39 mouse cellular contexts compared by ENCODE assay signal in the genomic region with DNA sequence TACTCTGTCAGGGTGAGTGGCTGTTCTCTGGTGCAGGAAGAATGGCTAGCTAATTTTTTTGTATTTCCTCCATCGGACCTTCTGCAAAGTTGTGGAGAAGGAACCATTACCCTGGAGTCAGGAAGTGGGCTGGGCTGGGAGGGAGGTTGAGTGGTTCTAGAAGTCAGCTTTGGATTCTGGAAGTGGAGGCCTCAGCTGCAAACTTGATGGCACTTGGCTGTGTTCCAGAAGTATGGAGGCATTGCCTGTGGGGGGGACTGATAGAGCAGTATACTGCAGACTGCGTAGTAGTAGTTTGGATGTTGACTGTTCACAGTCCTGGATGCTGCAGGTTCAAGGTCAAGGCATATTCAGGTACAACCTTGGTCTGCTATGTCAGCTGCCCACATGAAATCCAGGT. TPM values are rescaled to one million over a fixed set of nuclear protein-coding genes. Genes with fewer than 3 reads are reported as not detected.
A peak's percentile ranks its signal among the peaks of the same experiment; 100 is the strongest.
DNase-seq lines count a peak whose midpoint lies in the region; ATAC-seq and TF ChIP-seq lines count a peak whose summit lies in the region.
"Had no signal": no experiment of that assay in that cellular context is flagged by ENCODE, and none has a peak within 500 bp of the region (broad histone marks: within the 10 kb centered on the region; RNA-seq: fewer than 3 reads in every experiment).

No protein-coding gene starts in this region.

- no peaks in the 10 kb centered on the region for H3K9me3 ChIP-seq in heart, embryonic 15.5 days (replicated peaks)
- H3K9me3 ChIP-seq in midbrain, embryonic 11.5 days (ENCODE audit: control insufficient read depth, low read length), result no peaks in the 10 kb centered on the region
- no peaks in the 10 kb centered on the region for H3K9me3 ChIP-seq in midbrain, embryonic 15.5 days
- no peaks in the 10 kb centered on the region for H3K9me3 ChIP-seq in stomach, postnatal 0 days (ENCODE audit: control insufficient read depth, low read length)
- H3K9me3 ChIP-seq: embryonic facial prominence, embryonic 13.5 days; forebrain, embryonic 13.5 days; intestine, embryonic 15.5 days; limb, embryonic 15.5 days; liver, embryonic 15.5 days; midbrain, embryonic 10.5 days; neural tube, embryonic 15.5 days had no signal

- H3K36me3 ChIP-seq in heart, embryonic 15.5 days, result no peaks in the 10 kb centered on the region
- H3K36me3 ChIP-seq in midbrain, embryonic 11.5 days (ENCODE audit: control insufficient read depth, insufficient read depth, low read length), result no peaks in the 10 kb centered on the region
- H3K36me3 ChIP-seq in midbrain, embryonic 15.5 days (replicated peaks), result no peaks in the 10 kb centered on the region
- H3K36me3 ChIP-seq in stomach, postnatal 0 days (ENCODE audit: control insufficient read depth, insufficient read depth, low read length), result no peaks in the 10 kb centered on the region
- H3K36me3 ChIP-seq: embryonic facial prominence, embryonic 13.5 days; G1E; intestine, embryonic 15.5 days; limb, embryonic 15.5 days; liver, embryonic 15.5 days; midbrain, embryonic 10.5 days; neural tube, embryonic 15.5 days had no signal

- no peak overlapping the region for H3K9ac ChIP-seq in heart, embryonic 15.5 days
- no peak overlapping the region for H3K9ac ChIP-seq in midbrain, embryonic 11.5 days (ENCODE audit: low read length)
- H3K9ac ChIP-seq in midbrain, embryonic 15.5 days, result no peak overlapping the region
- H3K9ac ChIP-seq in stomach, postnatal 0 days (ENCODE audit: low read length), result no peak overlapping the region
- H3K9ac ChIP-seq: embryonic facial prominence, embryonic 13.5 days; forebrain, embryonic 13.5 days; intestine, embryonic 15.5 days; limb, embryonic 15.5 days; liver, embryonic 15.5 days; neural tube, embryonic 15.5 days had no signal

- no peak overlapping the region for H3K4me3 ChIP-seq in heart, embryonic 15.5 days
- no peak overlapping the region for H3K4me3 ChIP-seq in midbrain, embryonic 11.5 days (ENCODE audit: low read depth, low read length)
- H3K4me3 ChIP-seq in midbrain, embryonic 15.5 days, result no peak overlapping the region
- H3K4me3 ChIP-seq in stomach, postnatal 0 days (ENCODE audit: low read depth, low read length), result no peak overlapping the region
- H3K4me3 ChIP-seq: embryonic facial prominence, embryonic 13.5 days; erythroblast, embryonic 14.5 days; forebrain, embryonic 13.5 days; intestine, embryonic 15.5 days; limb, embryonic 15.5 days; liver, embryonic 15.5 days; midbrain, embryonic 10.5 days; neural tube, embryonic 15.5 days had no signal

- H3K4me2 ChIP-seq in heart, embryonic 15.5 days, result no peak overlapping the region
- H3K4me2 ChIP-seq in midbrain, embryonic 11.5 days, result no peak overlapping the region
- H3K4me2 ChIP-seq in midbrain, embryonic 15.5 days, result no peak overlapping the region
- no peak overlapping the region for H3K4me2 ChIP-seq in stomach, postnatal 0 days (replicated peaks; ENCODE audit: low read depth)
- H3K4me2 ChIP-seq: embryonic facial prominence, embryonic 13.5 days; forebrain, embryonic 13.5 days; intestine, embryonic 15.5 days; limb, embryonic 15.5 days; liver, embryonic 15.5 days; neural tube, embryonic 15.5 days had no signal

- ATAC-seq in heart, embryonic 15.5 days (replicated peaks; ENCODE audit: insufficient number of reproducible peaks, insufficient read depth, low FRiP score, low read depth), result no peak
- ATAC-seq in midbrain, embryonic 11.5 days (ENCODE audit: low FRiP score), result no peak
- ATAC-seq in midbrain, embryonic 15.5 days (replicated peaks), result no peak
- ATAC-seq in stomach, postnatal 0 days (ENCODE audit: low FRiP score, low TSS enrichment), result no peak
- no peak for ATAC-seq in megakaryocyte progenitor cell, adult 5-6 weeks (replicated peaks; ENCODE audit: poor library complexity)
- ATAC-seq: forebrain, embryonic 13.5 days; hindbrain, embryonic 16.5 days; intestine, embryonic 15.5 days; Patski had no signal

- H3K4me1 ChIP-seq in heart, embryonic 15.5 days (replicated peaks), result peaks cover 86% of the 10 kb centered on the region
- no peaks in the 10 kb centered on the region for H3K4me1 ChIP-seq in midbrain, embryonic 11.5 days (ENCODE audit: control insufficient read depth, insufficient read depth, low read length)
- H3K4me1 ChIP-seq in midbrain, embryonic 15.5 days, result no peaks in the 10 kb centered on the region
- H3K4me1 ChIP-seq in stomach, postnatal 0 days (replicated peaks; ENCODE audit: control insufficient read depth, insufficient read depth), result 0 out of 2 replicates have a peak, but pooled peaks cover 2% of the 10 kb centered on the region
- H3K4me1 ChIP-seq: forebrain, embryonic 13.5 days had no signal

- intact Hi-C loops in heart, postnatal 36 days (cut with DNase I), result no loop called here

- no peaks in the 10 kb centered on the region for H3K27me3 ChIP-seq in heart, embryonic 15.5 days
- no peaks in the 10 kb centered on the region for H3K27me3 ChIP-seq in midbrain, embryonic 11.5 days (ENCODE audit: control insufficient read depth, insufficient read depth, low read length)
- no peaks in the 10 kb centered on the region for H3K27me3 ChIP-seq in midbrain, embryonic 15.5 days (replicated peaks)
- H3K27me3 ChIP-seq in stomach, postnatal 0 days (ENCODE audit: control insufficient read depth, insufficient read depth, low read length), result no peaks in the 10 kb centered on the region
- H3K27me3 ChIP-seq: embryonic facial prominence, embryonic 13.5 days; forebrain, embryonic 13.5 days; intestine, embryonic 15.5 days; limb, embryonic 15.5 days; liver, embryonic 15.5 days; neural tube, embryonic 15.5 days; Patski had no signal

- 58% methylated on average over 2 of the region's 2 CpGs for WGBS in heart, embryonic 15.5 days
- WGBS in midbrain, embryonic 11.5 days, result 91% methylated on average over 2 of the region's 2 CpGs
- WGBS in midbrain, embryonic 15.5 days, result 93% methylated on average over 2 of the region's 2 CpGs
- WGBS in stomach, postnatal 0 days, result 85% methylated on average over 2 of the region's 2 CpGs

- peak; percentile 91 for DNase-seq in heart, adult 11 months
- DNase-seq in heart, postnatal 4 days, result no peak
- DNase-seq in heart, postnatal 36 days, result no peak
- DNase-seq in midbrain, embryonic 11.5 days (ENCODE audit: low spot score, missing footprints), result peak; percentile 54
- peak; percentile 10 for DNase-seq in stomach, postnatal 0 days (ENCODE audit: low spot score)
- DNase-seq: adrenal gland, adult 2 months; B cell, adult 2 months; cerebellum, adult 18-20 months; cerebellum, postnatal 25 days; embryo, embryonic 11 days; gastrocnemius, postnatal 10 days; kidney, adult 8-10 months; kidney, postnatal 10 days; left cerebral cortex, postnatal 4 days; lung, postnatal 36 days; right cerebral cortex, adult 18-20 months; right cerebral cortex, postnatal 4 days; thymus, adult 2 months; thymus, postnatal 4 days had no signal

- H3K27ac ChIP-seq in heart, embryonic 15.5 days, result peak overlapping the region; percentile 98
- H3K27ac ChIP-seq in midbrain, embryonic 11.5 days (ENCODE audit: low read depth, low read length), result no peak overlapping the region
- no peak overlapping the region for H3K27ac ChIP-seq in midbrain, embryonic 15.5 days
- H3K27ac ChIP-seq in stomach, postnatal 0 days (replicated peaks), result no peak overlapping the region
- H3K27ac ChIP-seq: embryonic facial prominence, embryonic 13.5 days; forebrain, embryonic 13.5 days; intestine, embryonic 15.5 days; limb, embryonic 15.5 days; liver, embryonic 15.5 days; midbrain, embryonic 10.5 days; neural tube, embryonic 15.5 days had no signal

- TF ChIP-seq CTCF in stomach, postnatal 0 days (IDR thresholded peaks at IDR 0.05; ENCODE audit: low read depth), result no peak

- TF ChIP-seq EP300 in stomach, postnatal 0 days (optimal IDR thresholded peaks at IDR 0.05), result no peak

RNA-seq across cellular contexts. Expression of a gene that starts 12.2 kb away (rescaled TPM):
- 100 to 1,000 TPM; 214 to 233 TPM for total RNA-seq in heart, postnatal 4 days (2021)
- 136 and 149 TPM in 2 replicates for polyA plus RNA-seq in heart, embryonic 15.5 days (2015; fragmentation: Nextera tagmentation; extraction: Ambion mirVana)
- 10 to 100 TPM; 69.1 to 80.9 TPM for total RNA-seq in heart, postnatal 36 days (2021)
- polyA plus RNA-seq in midbrain, embryonic 11.5 days (2014; fragmentation: Nextera tagmentation; extraction: Ambion mirVana), result 20.2 and 21.1 TPM in 2 replicates
- polyA plus RNA-seq in midbrain, embryonic 15.5 days (2015; fragmentation: Nextera tagmentation; extraction: Ambion mirVana), result 34.3 and 38.0 TPM in 2 replicates
- polyA plus RNA-seq in stomach, postnatal 0 days (2015; fragmentation: Nextera tagmentation; extraction: Ambion mirVana), result 69.4 and 79.0 TPM in 2 replicates
- total RNA-seq in megakaryocyte progenitor cell, adult 5-6 weeks (2015), result 70.8 and 70.9 TPM in 2 replicates
- total RNA-seq in megakaryocyte progenitor cell, adult 5-6 weeks (2017), result 121 and 127 TPM in 2 replicates
- polyA plus RNA-seq: G1E had no signal

RNA-seq across cellular contexts. Expression of a gene that starts 41.3 kb away (rescaled TPM):
- 1 to 10 TPM; 4.3 to 5.1 TPM for total RNA-seq in heart, postnatal 4 days (2021)
- polyA plus RNA-seq in heart, embryonic 15.5 days (2015; fragmentation: Nextera tagmentation; extraction: Ambion mirVana), result 2.9 and 3.0 TPM in 2 replicates
- 1 to 10 TPM; 2.0 to 2.1 TPM for total RNA-seq in heart, postnatal 36 days (2021)
- polyA plus RNA-seq in midbrain, embryonic 11.5 days (2014; fragmentation: Nextera tagmentation; extraction: Ambion mirVana), result not detected in 2 replicates
- polyA plus RNA-seq in midbrain, embryonic 15.5 days (2015; fragmentation: Nextera tagmentation; extraction: Ambion mirVana), result 0.18 TPM in 1 of 2 replicates, not detected in the other
- 4.6 and 5.7 TPM in 2 replicates for polyA plus RNA-seq in stomach, postnatal 0 days (2015; fragmentation: Nextera tagmentation; extraction: Ambion mirVana)
- total RNA-seq in megakaryocyte progenitor cell, adult 5-6 weeks (2015), result 0.69 and 1.0 TPM in 2 replicates
- 2.3 and 3.0 TPM in 2 replicates for total RNA-seq in megakaryocyte progenitor cell, adult 5-6 weeks (2017)
- total RNA-seq: gastrocnemius, postnatal 10 days; layer of hippocampus, postnatal 14 days; left cerebral cortex, postnatal 4 days had no signal
- polyA plus RNA-seq: erythroblast, embryonic 14.5 days; forebrain, embryonic 13.5 days; G1E; midbrain, embryonic 10.5 days; neural tube, embryonic 15.5 days had no signal

RNA-seq across cellular contexts. Expression of a gene that starts 57.8 kb away (rescaled TPM):
- total RNA-seq in heart, postnatal 4 days (2021), result not detected
- not detected in 2 replicates for polyA plus RNA-seq in heart, embryonic 15.5 days (2015; fragmentation: Nextera tagmentation; extraction: Ambion mirVana)
- not detected for total RNA-seq in heart, postnatal 36 days (2021)
- not detected in 2 replicates for polyA plus RNA-seq in midbrain, embryonic 11.5 days (2014; fragmentation: Nextera tagmentation; extraction: Ambion mirVana)
- polyA plus RNA-seq in midbrain, embryonic 15.5 days (2015; fragmentation: Nextera tagmentation; extraction: Ambion mirVana), result not detected in 2 replicates
- polyA plus RNA-seq in stomach, postnatal 0 days (2015; fragmentation: Nextera tagmentation; extraction: Ambion mirVana), result not detected in 2 replicates
- not detected in 2 replicates for total RNA-seq in megakaryocyte progenitor cell, adult 5-6 weeks (2015)
- not detected in 2 replicates for total RNA-seq in megakaryocyte progenitor cell, adult 5-6 weeks (2017)
- total RNA-seq: adrenal gland, adult 2 months; CH12.LX; G1E; gastrocnemius, postnatal 10 days; hematopoietic stem cell, adult 5-6 weeks; layer of hippocampus, postnatal 14 days; left cerebral cortex, adult 8-10 months; left cerebral cortex, postnatal 4 days had no signal
- polyA plus RNA-seq: adrenal gland, adult 2 months; embryonic facial prominence, embryonic 13.5 days; forebrain, embryonic 13.5 days; frontal cortex, adult 2 months; G1E; hindbrain, embryonic 16.5 days; intestine, embryonic 15.5 days; limb, embryonic 15.5 days; liver, embryonic 15.5 days; midbrain, embryonic 10.5 days; neural tube, embryonic 15.5 days; Patski; stomach, embryonic 14.5 days; thymus, adult 2 months had no signal

Comparison
In these comparisons a context has a peak if more than half of its experiments do, and no peak if none do; other contexts are left out.
1. DNase-seq: peak in heart, adult 11 months (single experiment), midbrain, embryonic 11.5 days (single experiment) and stomach, postnatal 0 days (single experiment); none in heart, postnatal 4 days (single experiment) and heart, postnatal 36 days (0 of 2).